Mouse (Mus musculus) CH12.LX (cell line): ENCODE measurements around the gene Ehd2. TPM values are rescaled to one million over a fixed set of nuclear protein-coding genes. Genes with fewer than 3 reads are reported as not detected.

Experiments
- DNase-seq: peaks from one replicate; pipeline ENCODE4 v3.0.0-alpha.2; 2013; ENCODE audit errors: extremely low read depth
- H3K27ac ChIP-seq: 2 replicates; pipeline ENCODE4 v1.5.1; 2012; ENCODE audit warnings: low read depth, mild to moderate bottlenecking, control low read depth, moderate library complexity; ENCODE audit not compliant: insufficient read depth
- H3K27me3 ChIP-seq: replicated peaks from 2 replicates; pipeline ENCODE3; 2012; ENCODE audit warnings: inconsistent platforms
- H3K36me3 ChIP-seq, 2 experiments: replicated peaks in 1 of 2; 2 replicates each; pipeline versions ENCODE3 to v1.6.1; 2012; ENCODE audit warnings: inconsistent platforms in 1 of 2, low read length in 1 of 2, mild to moderate bottlenecking in 1 of 2, mixed read lengths in 1 of 2, moderate library complexity in 1 of 2; ENCODE audit not compliant: control insufficient read depth in 1 of 2, insufficient read depth in 1 of 2
- H3K4me1 ChIP-seq, 2 experiments: 2 replicates each; pipeline ENCODE4 v1.6.1; 2012; ENCODE audit warnings: inconsistent platforms in 1 of 2, moderate library complexity in 1 of 2; ENCODE audit not compliant: insufficient read depth in 2 of 2, control insufficient read depth in 1 of 2
- H3K4me2 ChIP-seq: 2 replicates; pipeline ENCODE4 v1.6.1; 2012; ENCODE audit warnings: low read depth, mild to moderate bottlenecking, control low read depth; ENCODE audit not compliant: poor library complexity, insufficient read depth, severe bottlenecking
- H3K4me3 ChIP-seq, 3 experiments: fragments of 150-350 bp in 1 of 3; sonication (generic) in 1 of 3; replicated peaks in 1 of 3; 2 replicates each; pipeline versions ENCODE3 to v1.5.1; 2011 to 2012; ENCODE audit warnings: low read depth in 2 of 3, low read length in 2 of 3, mild to moderate bottlenecking in 2 of 3, moderate library complexity in 2 of 3, control low read depth in 1 of 3, improper control_type of control experiment in 1 of 3, inconsistent platforms in 1 of 3, mixed read lengths in 1 of 3; ENCODE audit not compliant: poor library complexity in 1 of 3
- H3K79me2 ChIP-seq: replicated peaks from 2 replicates; pipeline ENCODE4 v1.6.1; 2012; ENCODE audit warnings: mild to moderate bottlenecking, moderate library complexity; ENCODE audit not compliant: control insufficient read depth, poor library complexity, insufficient read depth, severe bottlenecking; ENCODE audit errors: extremely low read depth
- H3K9ac ChIP-seq: 2 replicates; pipeline ENCODE4 v1.6.1; 2012; ENCODE audit warnings: low read depth, mild to moderate bottlenecking, control low read depth, moderate library complexity; ENCODE audit not compliant: insufficient read depth
- H3K9me3 ChIP-seq: replicated peaks from 2 replicates; pipeline ENCODE3; 2012; ENCODE audit warnings: low read length, inconsistent platforms, mixed read lengths
- CHD2 ChIP-seq: IDR thresholded peaks from 2 replicates; pipeline ENCODE4 v1.6.1; 2011; ENCODE audit warnings: low read length, improper control_type of control experiment
- CTCF ChIP-seq, 2 experiments: IDR thresholded peaks in 1 of 2; conservative IDR thresholded peaks in 1 of 2; 2 replicates each; pipeline ENCODE4 v1.5.1; 2011 to 2012; ENCODE audit warnings: low read depth in 2 of 2, low read length in 2 of 2, improper control_type of control experiment in 1 of 2, inconsistent platforms in 1 of 2, mild to moderate bottlenecking in 1 of 2, moderate library complexity in 1 of 2
- E2F4 ChIP-seq: IDR thresholded peaks from 2 replicates; pipeline ENCODE4 v1.6.1; 2011; ENCODE audit warnings: low read depth, low read length, improper control_type of control experiment; ENCODE audit not compliant: insufficient replicate concordance
- ELF1 ChIP-seq: IDR thresholded peaks from 2 replicates; pipeline ENCODE4 v1.6.1; 2014; ENCODE audit warnings: low read depth, mild to moderate bottlenecking, inconsistent platforms, low read length, improper control_type of control experiment
- EP300 ChIP-seq: IDR thresholded peaks from 2 replicates; pipeline ENCODE4 v1.6.1; 2011; ENCODE audit warnings: low read length, improper control_type of control experiment
- ETS1 ChIP-seq: conservative IDR thresholded peaks from 2 replicates; pipeline ENCODE4 v1.6.1; 2012; ENCODE audit warnings: low read depth, mild to moderate bottlenecking, inconsistent platforms, low read length, improper control_type of control experiment, moderate library complexity
- HCFC1 ChIP-seq: IDR thresholded peaks from 2 replicates; pipeline ENCODE4 v1.6.1; 2012; ENCODE audit warnings: low read depth, mild to moderate bottlenecking, inconsistent platforms, low read length, improper control_type of control experiment
- JUND ChIP-seq: conservative IDR thresholded peaks from 2 replicates; pipeline ENCODE4 v1.6.1; 2011; ENCODE audit warnings: low read depth, low read length, improper control_type of control experiment
- KAT2A ChIP-seq: IDR thresholded peaks from 2 replicates; pipeline ENCODE4 v1.6.1; 2012; ENCODE audit warnings: low read length, improper control_type of control experiment, inconsistent platforms; ENCODE audit not compliant: insufficient replicate concordance
- MAFK ChIP-seq: IDR thresholded peaks from 2 replicates; pipeline ENCODE4 v1.6.1; 2011; ENCODE audit warnings: low read length, improper control_type of control experiment; ENCODE audit not compliant: insufficient replicate concordance
- MYC ChIP-seq: IDR thresholded peaks from 2 replicates; pipeline ENCODE4 v1.6.1; 2011; ENCODE audit warnings: low read depth, mild to moderate bottlenecking, improper control_type of control experiment, low read length
- NELFE ChIP-seq: IDR thresholded peaks from 2 replicates; pipeline ENCODE4 v1.6.1; 2011; ENCODE audit warnings: low read depth, low read length, improper control_type of control experiment
- POLR2A ChIP-seq: IDR thresholded peaks from 2 replicates; pipeline ENCODE4 v1.6.1; 2011; ENCODE audit warnings: low read depth, mild to moderate bottlenecking, improper control_type of control experiment, low read length
- RAD21 ChIP-seq: IDR thresholded peaks from 2 replicates; pipeline ENCODE4 v1.6.1; 2011; ENCODE audit warnings: low read depth, mild to moderate bottlenecking, low read length, improper control_type of control experiment, moderate library complexity
- SMC3 ChIP-seq: IDR thresholded peaks from 2 replicates; pipeline ENCODE4 v1.6.1; 2011; ENCODE audit warnings: low read depth, low read length, improper control_type of control experiment
- TBP ChIP-seq: conservative IDR thresholded peaks from 2 replicates; pipeline ENCODE4 v1.6.1; 2011; ENCODE audit warnings: low read depth, low read length, improper control_type of control experiment
- TCF12 ChIP-seq: IDR thresholded peaks from 2 replicates; pipeline ENCODE4 v1.6.1; 2014; ENCODE audit warnings: low read depth, mild to moderate bottlenecking, inconsistent platforms, low read length, improper control_type of control experiment
- USF1 ChIP-seq: IDR thresholded peaks from 2 replicates; pipeline ENCODE4 v1.6.1; 2014; ENCODE audit warnings: low read depth, mild to moderate bottlenecking, inconsistent platforms, low read length, improper control_type of control experiment
- ZC3H11A ChIP-seq: IDR thresholded peaks from 2 replicates; pipeline ENCODE4 v1.6.1; 2012; ENCODE audit warnings: low read depth, mild to moderate bottlenecking, inconsistent platforms, low read length, improper control_type of control experiment
- ZKSCAN1 ChIP-seq: IDR thresholded peaks from 2 replicates; pipeline ENCODE4 v1.6.1; 2012; ENCODE audit warnings: low read depth, inconsistent platforms, low read length, improper control_type of control experiment, borderline replicate concordance
- ZNF384 ChIP-seq: IDR thresholded peaks from 2 replicates; pipeline ENCODE4 v1.6.1; 2012; ENCODE audit warnings: low read depth, low read length, improper control_type of control experiment, inconsistent platforms
- dilution Hi-C: fragments of 300-500 bp; cut with MboI; formaldehyde crosslinking; loops from 2 replicates; pipeline ENCODE4 v1.14.3; 2020; ENCODE audit warnings: low sequenced_read_pairs; ENCODE audit not compliant: extremely low pct_unique_long_range_greater_than_20kb, extremely low pct_ligation_motif_present
- in situ Hi-C: fragments of 300-500 bp; cut with MboI; formaldehyde crosslinking; loops from 3 replicates; pipeline ENCODE4 v1.14.3; 2019; ENCODE audit warnings: low sequenced_read_pairs, low pct_ligation_motif_present, low pct_unique_long_range_greater_than_20kb, mixed read lengths
- polyA plus RNA-seq: library from polyadenylated mRNA; unstranded; fragments of >175 nt; gene quantifications from 2 replicates; pipeline ENCODE4 v1.2.1, GENCODE M21; 2012; ENCODE audit warnings: low read depth; ENCODE audit not compliant: insufficient read length
- total RNA-seq, 2 experiments: library from RNA; depleted of rRNA; stranded (reverse); fragments of 300-350 nt in 1 of 2; fragments of >200 nt in 1 of 2; gene quantifications; 2 replicates each; pipeline ENCODE4 v1.2.3; 2012 to 2014

Ehd2 gene
- total and polyA plus RNA-seq, 3 experiments: 1.2 to 7.0 (median 5.2) TPM

DNA sequence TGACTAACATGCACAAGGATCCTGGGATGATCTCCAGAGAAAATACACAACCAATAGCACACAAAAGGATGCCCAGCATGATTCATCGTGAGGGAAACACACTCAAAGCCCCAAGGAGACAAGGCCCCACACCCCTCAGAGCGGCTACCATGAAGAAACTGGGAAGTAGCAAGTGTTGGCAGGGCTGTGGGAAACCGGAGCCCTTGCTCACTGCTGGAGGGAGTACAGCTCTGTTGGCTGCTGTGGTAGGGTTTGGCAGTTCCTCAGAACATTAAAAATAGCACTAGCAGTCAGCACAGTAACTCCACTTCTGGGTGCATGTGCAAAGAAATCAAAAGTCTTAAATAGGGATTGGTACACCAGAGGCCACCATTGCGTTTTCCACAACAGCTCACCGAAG is 34.8 kb upstream of the Ehd2 start:
- no peak for DNase-seq
- Histone ChIP-seq H3K4me3 (no peak overlapping the region), H3K79me2 (no peaks in the 10 kb centered on the region; the same call in 1 of the 2 replicates), H3K4me1 (peaks cover 10 to 47% of the 10 kb centered on the region in 2 experiments), H3K27ac (no peak overlapping the region), H3K4me2 (no peak overlapping the region)
- dilution Hi-C loops: no loop called here
- TF ChIP-seq ZC3H11A (no peak), POLR2A (no peak), MYC (no peak), TBP (no peak), ELF1 (no peak), MAFK (no peak), NELFE (no peak), ZNF384 (no peak), JUND (no peak), RAD21 (no peak), ETS1 (no peak), CTCF (conservative IDR thresholded peaks at IDR 0.05 in 1 of 2, IDR thresholded peaks at IDR 0.05 in 1 of 2; ENCODE audit: low read depth in 2 of 2, low read length in 2 of 2) (no peak), SMC3 (no peak), TCF12 (no peak), HCFC1 (no peak), ZKSCAN1 (no peak), EP300 (no peak), KAT2A (no peak)
- TF ChIP-seq, all 38 proteins: peak for 0
- in situ Hi-C loops: no loop called here
- H3K27me3 ChIP-seq: no peaks in the 10 kb centered on the region
- H3K9ac ChIP-seq: no peak overlapping the region
- no peaks in the 10 kb centered on the region for H3K9me3 ChIP-seq
- H3K36me3 ChIP-seq: peaks cover 9 to 78% of the 10 kb centered on the region in 2 experiments

DNA sequence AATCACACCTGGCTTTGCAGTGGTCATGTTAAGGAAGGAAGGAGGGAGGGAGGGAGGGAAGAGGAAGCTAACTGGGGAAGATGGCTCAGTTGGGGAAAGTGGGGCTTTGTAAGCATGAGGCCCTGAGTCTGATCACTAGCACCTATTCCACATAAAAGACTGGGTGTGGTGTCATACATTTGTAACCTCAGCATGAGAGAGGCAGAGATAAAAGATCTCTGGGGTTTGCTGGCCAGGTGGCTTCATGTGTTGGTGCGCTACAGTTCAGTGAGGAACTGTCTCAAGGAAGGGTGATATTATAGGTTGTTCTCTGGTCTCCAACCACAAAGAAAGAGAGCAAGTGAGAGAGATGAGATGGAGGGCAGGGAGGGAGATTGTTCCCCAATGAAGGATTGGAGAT is 34.3 kb upstream of the Ehd2 start:
- H3K27ac ChIP-seq: no peak overlapping the region
- H3K27me3 ChIP-seq: no peaks in the 10 kb centered on the region
- H3K79me2 ChIP-seq: no peaks in the 10 kb centered on the region; the same call in 1 of the 2 replicates
- DNase-seq: no peak
- no peak overlapping the region for H3K4me3 ChIP-seq
- H3K4me1 ChIP-seq: peaks cover 10 to 44% of the 10 kb centered on the region in 2 experiments
- TF ChIP-seq JUND (no peak), CTCF (conservative IDR thresholded peaks at IDR 0.05 in 1 of 2, IDR thresholded peaks at IDR 0.05 in 1 of 2; ENCODE audit: low read depth in 2 of 2, low read length in 2 of 2) (no peak), RAD21 (no peak), E2F4 (no peak), CHD2 (no peak), USF1 (no peak)
- in situ Hi-C loops (no loop called here), dilution Hi-C loops (no loop called here)
- peaks cover 14 to 78% of the 10 kb centered on the region in 2 experiments for H3K36me3 ChIP-seq
- H3K4me2 ChIP-seq: no peak overlapping the region
- H3K9ac ChIP-seq: no peak overlapping the region
- H3K9me3 ChIP-seq: no peaks in the 10 kb centered on the region
